Mouse (Mus musculus): ENCODE results near the gene Suz12. TPM values are rescaled to one million over a fixed set of nuclear protein-coding genes. Genes with fewer than 3 reads are reported as not detected.
"Not testable (repeated sequence)": the region's sequence is repeated elsewhere in the genome, so short reads cannot be mapped to it uniquely, and the experiment has no call there.

Gene Suz12
- 10 to 100 TPM; 16.7 to 17.7 TPM for total RNA-seq (2021)
- long read RNA-seq, experiment 1, full-length matches to known transcripts = 9 of 9 reads
- long read RNA-seq, experiment 1, partial matches to known transcripts = 0 of 9 reads
- long read RNA-seq, experiment 1, other reads (novel, unspliced or antisense) = 0 of 9 reads
- long read RNA-seq, experiment 2, full-length matches to known transcripts = 8 of 9 reads
- long read RNA-seq, experiment 2, partial matches to known transcripts = 0 of 9 reads
- long read RNA-seq, experiment 2, other reads (novel, unspliced or antisense) = 1 of 9 reads

DNA sequence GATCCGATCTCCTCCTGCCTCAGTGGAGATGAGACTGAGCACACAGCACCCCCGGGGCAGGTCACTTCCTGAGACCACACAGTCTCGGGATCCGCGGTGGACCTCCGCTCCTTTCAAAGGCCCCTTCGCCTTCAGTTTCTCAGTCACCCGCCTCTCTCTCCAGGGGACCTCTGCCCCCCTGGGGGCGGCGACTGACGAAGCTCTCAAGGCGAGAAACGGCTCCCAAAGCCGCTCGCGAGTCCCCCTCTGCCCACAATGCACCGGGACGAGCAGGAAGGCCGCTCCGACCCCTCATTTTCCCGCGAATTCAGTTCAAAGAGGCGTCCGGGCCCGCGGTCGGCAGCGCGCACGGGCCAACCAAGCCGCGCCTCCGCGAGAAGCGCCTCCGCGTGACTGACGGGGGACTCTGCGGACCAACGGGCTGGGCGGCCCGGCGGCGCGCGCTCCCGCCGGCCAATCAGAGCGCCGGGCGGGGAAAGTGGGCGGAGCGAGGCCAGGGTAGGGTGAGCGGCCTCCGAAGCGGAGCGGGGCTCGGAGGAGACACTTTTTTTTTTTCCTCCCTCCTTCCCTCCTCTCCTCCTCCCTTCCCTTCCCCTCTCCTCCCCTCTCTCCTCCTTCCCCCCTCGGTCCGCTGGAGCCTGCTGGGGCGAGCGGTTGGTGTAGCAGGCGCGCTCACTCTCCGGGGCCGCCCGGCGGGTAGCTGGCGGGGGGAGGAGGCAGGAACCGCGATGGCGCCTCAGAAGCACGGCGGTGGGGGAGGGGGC lies at the start of gene Suz12:
TSS of gene Suz12 (plus strand) at position 515 of the 764 bp plus-strand sequence.
- intact Hi-C loops (cut with DNase I; ENCODE audit: low total_unique reads) = no loop called here
- peak; percentile 95 for DNase-seq

DNA sequence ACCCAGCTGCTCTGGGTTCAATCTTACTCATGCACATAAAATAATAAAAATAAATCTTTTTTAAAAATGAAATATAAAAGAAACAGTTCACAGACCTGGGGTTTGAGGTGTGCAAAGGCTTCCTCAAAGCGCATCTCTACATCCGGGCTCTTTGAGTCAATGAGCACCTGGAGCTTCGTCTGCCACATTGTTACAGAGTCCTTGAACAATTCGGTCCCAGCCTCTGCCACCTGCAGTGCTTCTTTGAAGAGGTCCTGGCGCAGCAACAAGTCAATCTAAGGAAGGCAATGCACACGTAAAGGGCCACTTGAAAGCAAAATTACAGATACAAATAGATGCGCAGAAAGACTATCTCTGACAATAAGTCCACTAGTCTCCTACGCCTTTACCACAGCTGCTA lies 49.8 kb upstream of the Suz12 start:
- intact Hi-C loops (cut with DNase I; ENCODE audit: low total_unique reads) = no loop called here
- no peak for DNase-seq

DNA sequence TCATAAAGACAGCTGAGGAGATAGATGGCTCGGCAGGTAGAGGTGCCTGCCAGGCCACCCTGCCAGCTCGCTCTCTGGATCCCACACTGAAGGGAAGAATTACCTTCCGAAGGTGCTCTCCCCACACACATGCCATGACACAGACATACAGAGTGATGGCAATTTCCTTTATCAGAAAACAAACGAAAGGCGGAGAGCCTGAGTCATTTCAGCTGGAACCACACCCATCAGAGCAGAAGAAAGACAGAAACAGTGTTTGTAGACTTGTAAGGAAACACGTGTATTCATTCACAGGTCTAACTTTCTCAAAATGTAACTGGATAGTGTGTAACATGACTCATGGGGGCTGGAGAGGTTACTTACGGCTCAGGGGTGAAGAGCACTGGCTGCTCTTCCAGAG lies 49.3 kb upstream of the Suz12 start:
- no peak for DNase-seq

DNA sequence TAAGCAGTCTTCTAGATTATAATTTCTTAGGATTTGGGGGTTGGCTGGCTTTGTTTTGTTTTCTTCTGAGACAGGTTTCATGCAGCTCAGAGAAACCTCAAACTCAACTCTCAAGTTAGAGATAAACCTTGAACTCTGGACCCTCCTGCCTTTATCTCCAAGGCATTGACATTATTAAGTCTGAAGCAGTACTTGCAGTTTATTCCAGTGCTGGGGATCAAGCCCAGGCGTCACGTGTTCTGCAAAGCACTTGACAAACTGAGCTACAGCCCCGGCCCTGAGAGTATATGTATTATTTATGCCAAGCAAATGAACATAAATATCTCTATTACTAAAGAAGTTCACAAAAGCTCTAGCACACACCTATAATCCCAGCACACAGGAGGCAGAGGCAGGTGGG lies 45.6 kb upstream of the Suz12 start:
- DNase-seq = no peak
- intact Hi-C loops (cut with DNase I; ENCODE audit: low total_unique reads) = no loop called here

More for the DNA sequence above, 49.3 kb upstream of the Suz12 start:
- intact Hi-C loops (cut with DNase I; ENCODE audit: low total_unique reads) = no loop called here

DNA sequence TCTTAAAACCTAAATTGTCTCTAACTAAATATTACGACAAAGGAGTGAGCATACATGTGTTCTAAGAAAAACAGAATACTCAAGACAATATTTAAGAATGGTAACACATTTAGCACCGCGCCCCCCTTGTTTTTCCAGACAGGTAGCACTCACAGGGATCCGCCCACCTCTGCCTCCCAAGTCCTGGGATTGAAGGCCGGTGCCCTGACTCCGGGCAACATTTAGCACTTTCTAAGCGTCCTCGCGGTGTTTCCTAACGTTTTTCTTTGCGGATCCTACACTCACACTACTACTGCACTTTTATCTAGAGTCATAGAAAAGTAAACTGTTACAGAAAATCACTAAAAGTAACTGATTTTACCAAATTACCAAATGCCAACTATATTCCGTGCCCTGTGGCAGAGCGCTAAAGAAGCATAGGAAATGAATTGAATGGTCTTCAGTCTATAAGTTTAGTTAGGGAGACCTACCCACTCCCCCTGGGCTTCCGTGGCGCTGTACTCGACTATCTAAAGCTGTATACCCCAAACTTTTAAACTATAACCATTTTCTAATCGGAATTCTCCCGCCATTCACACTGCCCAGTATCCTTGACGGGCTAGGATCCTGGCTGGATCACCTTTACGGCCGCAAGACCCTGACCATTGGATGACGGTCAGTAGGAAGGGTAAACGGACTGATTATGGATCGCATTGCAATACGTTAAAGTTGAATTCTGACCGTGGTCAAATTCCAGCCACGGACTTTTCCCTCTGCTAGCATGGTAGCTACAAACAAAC lies 31.4 kb upstream of the Suz12 start:
- intact Hi-C loops (cut with DNase I; ENCODE audit: low total_unique reads) = no loop called here
- no peak for DNase-seq

DNA sequence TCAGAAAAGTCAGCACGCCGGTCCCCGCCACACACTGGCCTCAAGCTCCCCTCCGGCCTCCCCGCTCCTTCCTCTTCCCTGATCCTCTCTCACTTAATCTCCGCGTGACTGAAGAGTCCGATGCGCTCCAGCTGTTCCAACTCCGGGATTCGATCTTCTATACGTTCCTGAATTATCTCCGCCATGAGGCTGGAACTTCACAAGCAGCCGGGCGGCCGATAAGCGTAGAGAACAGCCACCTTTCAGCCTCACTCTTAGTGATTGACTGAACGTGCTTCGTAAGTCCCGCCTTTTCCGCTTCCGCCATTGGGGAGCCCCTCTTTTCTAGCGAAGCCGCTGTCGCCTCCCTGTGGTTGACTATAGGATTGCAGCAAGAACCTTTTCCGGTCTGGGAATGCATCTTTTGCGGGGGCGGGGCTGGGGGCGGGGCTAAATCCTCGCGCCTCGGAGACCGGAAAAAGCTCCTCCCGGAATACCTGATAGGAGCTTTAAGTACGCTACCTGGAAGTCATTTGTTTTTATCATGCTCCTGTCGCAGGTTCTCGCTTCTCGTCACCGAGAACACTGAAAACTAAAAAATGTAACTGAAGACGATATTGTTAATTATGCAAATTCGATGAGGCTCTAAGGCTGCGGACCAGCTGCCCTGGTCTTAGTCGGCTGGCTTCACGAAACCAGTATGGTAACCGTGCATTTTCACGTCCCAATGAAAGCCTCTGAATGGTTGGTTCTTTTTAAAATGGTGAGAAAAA lies 30.6 kb upstream of the Suz12 start, which contains the start of gene Utp6:
TSS of gene Utp6 (minus strand) at position 266 of the 752 bp plus-strand sequence.
- DNase-seq = peak; percentile 98
- intact Hi-C loops (cut with DNase I; ENCODE audit: low total_unique reads) = no loop called here

DNA sequence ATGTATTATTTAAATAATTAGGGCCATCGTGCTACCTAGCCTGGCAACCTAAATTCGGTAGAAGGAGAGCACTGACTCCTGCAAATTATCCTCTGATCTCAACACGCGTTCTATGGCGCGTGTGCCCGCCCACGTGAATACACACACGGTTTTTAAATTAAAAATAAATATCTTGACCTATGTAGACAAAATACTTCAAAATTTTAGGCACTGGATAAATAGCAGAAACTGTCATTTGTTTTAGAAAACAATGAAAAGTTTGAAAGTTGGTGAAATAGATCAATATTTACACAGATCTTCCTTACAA lies 30.1 kb upstream of the Suz12 start:
- intact Hi-C loops (cut with DNase I; ENCODE audit: low total_unique reads) = no loop called here

DNA sequence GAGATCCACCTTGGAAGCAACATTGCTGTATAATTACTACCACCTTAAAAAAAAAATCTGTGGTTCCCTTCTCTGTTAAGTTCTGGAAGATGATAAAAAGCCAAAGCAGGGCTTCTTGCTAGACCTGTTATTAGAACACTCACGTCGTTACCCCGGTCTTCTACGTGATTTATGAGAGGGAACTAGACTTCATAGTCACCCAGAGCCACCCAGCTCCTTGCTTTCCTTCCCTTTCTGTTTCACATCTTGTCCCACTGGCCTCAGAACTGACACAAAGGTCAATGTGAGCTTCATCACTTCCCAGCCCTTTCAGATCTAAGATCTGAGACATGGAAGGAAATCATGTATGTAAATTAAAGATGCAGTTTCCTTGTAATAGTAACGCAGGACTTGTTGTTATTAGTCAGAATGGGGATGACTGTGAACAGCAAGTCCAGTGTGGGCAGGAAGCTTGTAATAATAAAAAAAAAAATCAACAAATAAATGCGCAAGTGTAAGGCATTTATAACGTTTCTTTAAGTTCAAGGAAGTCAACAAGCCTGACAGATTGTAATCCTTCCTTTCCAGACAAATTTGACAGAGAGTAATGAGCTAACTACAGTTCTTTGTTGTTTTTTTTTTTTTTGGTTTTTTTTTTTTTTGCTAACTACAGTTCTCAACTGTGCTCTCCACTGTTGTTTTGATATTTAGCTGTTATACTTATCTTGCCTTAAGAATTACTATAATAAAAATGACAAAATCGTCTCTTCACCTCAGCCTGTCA lies 29.5 kb upstream of the Suz12 start:
- no peak for DNase-seq
- intact Hi-C loops (cut with DNase I; ENCODE audit: low total_unique reads) = no loop called here

More for the DNA sequence above, 30.1 kb upstream of the Suz12 start:
- no peak for DNase-seq

DNA sequence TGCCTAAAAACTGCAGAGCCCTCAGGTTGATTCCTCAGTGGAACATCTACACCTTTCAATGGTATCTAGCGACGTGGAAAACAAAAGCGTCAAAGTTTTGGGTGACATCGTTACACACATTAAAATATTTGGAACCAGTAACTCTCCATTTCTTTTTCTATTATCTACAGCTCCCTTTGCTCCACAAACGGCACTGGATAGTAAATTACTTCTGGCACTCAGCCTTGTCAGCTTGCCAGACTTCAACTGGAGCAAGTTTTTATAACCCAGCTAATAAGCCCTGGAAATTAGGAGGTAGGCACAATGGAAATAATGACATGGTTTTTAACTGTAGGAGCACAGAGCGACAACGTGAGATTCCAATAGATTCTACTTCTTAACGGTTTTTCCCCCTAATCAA lies 27.0 kb upstream of the Suz12 start:
- intact Hi-C loops (cut with DNase I; ENCODE audit: low total_unique reads) = no loop called here
- DNase-seq = peak; percentile 11

DNA sequence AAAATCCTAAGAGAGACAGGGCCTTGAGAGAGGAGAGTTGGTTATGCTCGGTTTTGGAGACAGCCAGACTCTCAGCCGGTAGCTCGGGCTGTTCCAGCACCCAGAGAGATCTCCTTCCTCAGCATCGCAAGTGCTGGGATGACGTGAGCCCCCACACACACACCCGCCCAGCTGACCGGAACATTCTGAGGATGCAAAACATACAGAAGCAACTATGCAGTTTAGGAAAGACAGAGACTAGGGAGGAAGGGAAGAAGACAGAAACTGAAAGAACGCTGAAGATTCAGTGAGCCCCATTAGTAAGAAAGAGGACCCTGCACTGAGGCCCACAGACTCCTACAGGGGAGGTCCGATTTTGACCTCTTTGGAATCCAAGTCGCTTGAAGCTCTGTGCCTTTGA lies 25.2 kb upstream of the Suz12 start:
- no peak for DNase-seq
- intact Hi-C loops (cut with DNase I; ENCODE audit: low total_unique reads) = no loop called here

DNA sequence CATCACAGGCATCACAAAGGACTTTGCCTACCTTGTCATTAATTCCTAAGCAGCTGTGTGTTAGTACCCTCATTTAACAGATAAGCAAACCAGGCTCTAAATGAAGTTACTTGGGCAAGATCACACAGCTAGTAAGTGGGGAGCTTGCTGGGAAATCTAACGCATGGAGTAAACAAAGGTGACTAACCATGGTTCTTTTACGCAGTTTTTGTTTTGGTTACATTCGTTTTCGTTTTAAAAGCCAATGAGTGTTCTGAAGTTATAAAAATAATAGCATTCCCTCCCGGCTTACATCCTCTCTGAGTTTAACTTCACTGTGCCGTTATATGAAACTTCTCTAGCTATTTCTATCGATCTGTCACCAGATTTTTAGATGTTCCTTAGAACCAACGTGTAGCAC lies 19.8 kb upstream of the Suz12 start:
- intact Hi-C loops (cut with DNase I; ENCODE audit: low total_unique reads) = no loop called here
- no peak for DNase-seq

DNA sequence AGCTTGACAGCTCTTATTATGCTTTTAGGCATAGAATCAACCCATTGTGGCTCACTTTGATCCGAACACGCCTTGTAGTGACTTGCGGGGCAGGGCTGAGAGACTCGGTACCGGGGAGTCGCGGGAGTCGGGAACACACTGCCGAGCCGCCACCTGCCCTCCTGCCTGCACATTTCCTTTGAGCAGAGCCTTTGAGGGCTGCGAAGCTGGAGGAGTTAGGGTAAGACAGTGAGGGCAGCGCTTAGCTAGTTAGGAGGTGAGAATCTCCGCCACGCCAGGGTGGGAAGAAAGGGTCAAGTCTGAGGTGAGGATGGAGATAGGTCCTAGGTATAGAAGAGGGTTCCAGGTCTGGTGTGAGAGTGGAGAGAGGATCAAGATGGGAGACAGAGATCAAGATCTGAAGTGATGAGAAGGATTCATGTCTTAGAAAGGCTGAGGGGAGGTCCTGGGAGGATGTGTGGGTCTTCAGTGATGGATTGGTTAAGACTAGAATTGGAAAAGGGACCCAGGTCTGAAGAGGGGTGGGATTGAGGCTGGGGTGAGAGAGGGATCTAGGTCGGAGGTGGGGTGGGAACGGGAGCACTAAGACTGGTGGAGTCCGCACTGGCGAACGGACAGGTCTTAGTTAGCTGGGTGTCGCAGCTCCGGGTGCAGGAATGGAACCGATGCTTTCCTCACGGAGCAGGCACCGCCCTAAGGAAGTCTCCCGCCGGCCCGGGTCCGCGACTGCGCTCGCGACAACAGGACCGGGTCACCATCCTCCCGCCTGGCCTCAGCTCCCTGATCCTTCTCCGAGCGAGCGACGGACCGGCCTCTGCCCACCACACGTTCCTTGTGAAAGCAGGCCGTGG lies 19.1 kb upstream of the Suz12 start:
- DNase-seq = peak; percentile 19
- intact Hi-C loops (cut with DNase I; ENCODE audit: low total_unique reads) = no loop called here

DNA sequence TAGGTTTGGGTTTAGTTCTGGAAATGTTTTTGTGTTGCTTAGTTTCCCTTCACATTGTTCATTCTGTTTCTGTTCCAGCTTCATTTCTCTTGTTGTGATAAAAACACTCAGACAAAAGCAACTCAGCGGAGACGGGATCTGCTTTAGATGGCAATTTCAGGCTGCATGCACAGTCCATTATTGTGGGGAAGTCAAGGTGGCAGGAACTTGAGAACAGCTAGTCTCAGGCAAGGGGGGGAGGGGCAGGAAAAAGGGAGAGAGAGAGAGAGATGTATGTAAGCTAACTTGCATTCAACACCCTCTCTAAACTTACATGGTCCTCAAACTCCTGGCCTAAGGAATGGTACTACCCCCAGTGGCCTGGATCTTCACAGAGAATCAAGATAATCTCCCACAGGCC lies 17.5 kb upstream of the Suz12 start:
- intact Hi-C loops (cut with DNase I; ENCODE audit: low total_unique reads) = no loop called here
- no peak for DNase-seq

DNA sequence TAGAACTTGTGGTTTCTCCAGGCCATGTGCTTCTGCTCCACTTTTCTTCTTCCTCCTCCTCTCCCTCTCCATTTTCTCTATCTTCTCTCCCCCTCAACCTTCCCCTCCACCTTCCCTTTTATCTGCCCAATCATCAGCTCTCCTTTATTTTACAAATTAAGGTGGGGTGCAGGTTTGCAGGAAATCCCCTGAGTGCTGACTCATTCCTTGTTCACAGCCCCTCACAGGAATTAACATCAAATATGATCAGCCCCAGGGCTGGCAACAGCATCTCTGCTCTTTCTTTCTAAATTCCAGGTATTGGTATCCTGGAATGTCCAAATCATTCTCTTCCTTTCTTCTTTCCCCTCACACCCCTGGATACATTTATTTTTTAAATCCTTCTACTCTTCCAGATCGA lies 16.7 kb upstream of the Suz12 start:
- intact Hi-C loops (cut with DNase I; ENCODE audit: low total_unique reads) = no loop called here
- no peak for DNase-seq

DNA sequence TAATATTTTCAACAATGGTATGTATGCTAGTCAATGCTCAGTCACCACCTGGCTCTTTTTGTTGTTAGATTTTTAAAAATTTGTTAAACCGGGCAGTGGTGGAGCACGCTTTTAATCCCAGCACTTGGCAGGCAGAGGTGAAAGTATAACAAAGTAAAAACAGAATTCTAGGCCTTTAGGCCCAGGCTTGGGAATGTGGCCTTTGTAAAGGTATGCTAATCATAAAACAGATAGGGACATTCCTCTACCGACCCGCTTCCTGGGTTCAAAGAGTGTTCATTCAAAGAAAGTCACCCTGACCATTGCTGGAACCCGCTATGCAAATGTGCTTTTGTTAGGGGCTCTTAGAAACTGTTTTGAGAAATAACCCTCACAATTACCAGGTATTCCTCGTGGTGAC lies 16.3 kb upstream of the Suz12 start:
- DNase-seq; intact Hi-C loops (cut with DNase I; ENCODE audit: low total_unique reads): not testable (repeated sequence)

DNA sequence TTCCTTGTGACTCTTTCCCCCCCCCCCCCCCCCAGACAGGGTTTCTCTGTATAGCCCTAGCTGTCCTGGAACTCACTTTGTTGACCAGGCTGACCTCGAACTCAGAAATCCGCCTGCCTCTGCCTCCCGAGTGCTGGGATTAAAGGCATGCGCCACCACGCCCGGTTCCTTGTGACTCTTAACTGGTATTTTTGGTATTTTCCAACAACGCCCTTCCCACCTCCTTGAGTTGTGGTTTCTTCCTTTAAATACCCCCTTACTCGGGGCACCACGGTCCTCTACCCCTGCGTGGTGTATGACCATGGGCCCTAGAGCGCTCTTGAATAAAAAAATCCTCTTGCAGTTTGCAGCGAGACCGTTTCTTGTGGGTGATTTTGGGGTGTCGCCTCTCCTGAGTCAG lies 15.8 kb upstream of the Suz12 start:
- DNase-seq; intact Hi-C loops (cut with DNase I; ENCODE audit: low total_unique reads): not testable (repeated sequence)

DNA sequence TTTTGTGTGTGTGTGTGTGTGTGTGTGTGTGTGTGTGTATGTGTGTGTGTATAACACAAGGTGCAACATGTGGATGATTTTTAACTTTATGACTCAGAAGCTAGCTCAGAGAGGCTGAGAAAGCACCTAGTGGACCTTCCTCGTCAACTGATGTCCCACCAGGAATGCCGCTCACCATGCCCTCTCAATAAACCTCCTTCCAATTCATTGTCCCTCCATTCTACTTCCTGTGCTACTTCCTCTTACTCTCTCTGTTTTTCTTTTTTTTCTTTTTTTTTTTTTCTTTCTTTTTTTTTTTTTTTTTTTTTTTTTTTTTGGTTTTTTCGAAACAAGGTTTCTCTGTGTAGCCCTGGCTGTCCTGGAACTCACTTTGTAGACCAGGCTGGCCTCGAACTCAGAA lies 15.2 kb upstream of the Suz12 start:
- intact Hi-C loops (cut with DNase I; ENCODE audit: low total_unique reads) = not testable (repeated sequence)

DNA sequence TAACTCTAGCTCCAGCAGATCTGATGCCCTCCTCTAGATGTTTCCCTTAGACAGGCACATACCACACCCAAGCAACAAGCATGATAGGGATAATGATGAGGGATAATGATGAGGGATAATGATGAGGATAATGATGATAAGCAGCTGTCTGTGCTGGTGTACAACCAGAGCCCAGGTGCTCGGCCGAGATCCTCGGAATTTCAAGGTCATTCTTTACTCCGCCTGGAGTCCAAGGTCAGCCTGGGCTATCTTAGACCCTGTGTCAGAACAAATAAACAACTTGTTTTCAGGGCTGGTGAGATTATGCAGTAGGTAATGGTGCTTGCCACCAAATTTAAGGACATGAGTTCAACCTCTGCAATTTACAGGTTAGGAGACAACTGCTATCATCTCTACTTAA lies 6.0 kb upstream of the Suz12 start:
- no peak for DNase-seq
- intact Hi-C loops (cut with DNase I; ENCODE audit: low total_unique reads) = no loop called here

More for the DNA sequence above, 15.2 kb upstream of the Suz12 start:
- DNase-seq = not testable (repeated sequence)
